Mouse (Mus musculus): ENCODE results near the gene Amph.

- TF ChIP-seq CTCF (IDR thresholded peaks at IDR 0.05): no peak
- TF ChIP-seq EP300 (IDR thresholded peaks at IDR 0.05): no peak
Measured at GRCm38 (mm10) chr13:19162120-19162519, 214.1 kb downstream of the Amph start.

All from lung, postnatal 0 days (tissue).